Mouse (Mus musculus) forebrain, embryonic 16.5 days (tissue): ENCODE results near the gene Rnf144b. TPM values are rescaled to one million over a fixed set of nuclear protein-coding genes. Genes with fewer than 3 reads are reported as not detected.

Source experiments
- ATAC-seq: fragments of 200-750 bp; cut with Nextera tagmentation; 2 replicates; pipeline ENCODE4 v1.8.0; 2017; ENCODE audit warnings: mild to moderate bottlenecking, moderate library complexity
- H3K27ac ChIP-seq: fragments of 300-500 bp; sonication (generic); 2 replicates; pipeline ENCODE4 v1.5.1; 2014; ENCODE audit warnings: low read length, control low read depth
- H3K27me3 ChIP-seq: fragments of 300-500 bp; sonication (generic); replicated peaks from 2 replicates; pipeline ENCODE4 v1.6.1; 2014; ENCODE audit warnings: low read length; ENCODE audit not compliant: control insufficient read depth, insufficient read depth
- H3K36me3 ChIP-seq: fragments of 300-500 bp; sonication (generic); 2 replicates; pipeline ENCODE4 v1.6.1; 2014; ENCODE audit not compliant: control insufficient read depth, insufficient read depth
- H3K4me1 ChIP-seq: fragments of 300-500 bp; sonication (generic); replicated peaks from 2 replicates; pipeline ENCODE4 v1.6.1; 2014; ENCODE audit warnings: low read length; ENCODE audit not compliant: control insufficient read depth, insufficient read depth
- H3K4me2 ChIP-seq: fragments of 300-500 bp; sonication (generic); 2 replicates; pipeline ENCODE4 v1.6.1; 2014; ENCODE audit warnings: mild to moderate bottlenecking, low read length, control low read depth
- H3K4me3 ChIP-seq: fragments of 300-500 bp; sonication (generic); replicated peaks from 2 replicates; pipeline ENCODE4 v1.5.1; 2014; ENCODE audit warnings: mild to moderate bottlenecking, low read length, control low read depth
- H3K9ac ChIP-seq: fragments of 300-500 bp; sonication (generic); replicated peaks from 2 replicates; pipeline ENCODE4 v1.6.1; 2014; ENCODE audit warnings: low read depth, low read length, control low read depth
- H3K9me3 ChIP-seq: fragments of 300-500 bp; sonication (generic); 2 replicates; pipeline ENCODE4 v1.6.1; 2016; ENCODE audit warnings: low read length; ENCODE audit not compliant: control insufficient read depth
- WGBS: fragments of 180-500 bp; shearing (Covaris S2); extraction: QIAGEN DNeasy Blood & Tissue Kit; methylation state at CpG from one replicate; pipeline ENCODE4 v1.1.7; 2014; 5-methylcytosine and 5-hydroxymethylcytosine counted together
- polyA plus RNA-seq: library from polyadenylated mRNA; unstranded; fragments of >200 nt; fragmentation: Nextera tagmentation; extraction: Ambion mirVana; gene quantifications from 2 replicates; pipeline ENCODE4 v1.2.1, GENCODE M21; 2015

The Rnf144b gene
- polyA plus RNA-seq, 1 experiment from 2014 or later: 0.62 TPM

- Histone ChIP-seq H3K36me3 (no peaks in the 10 kb centered on the region), H3K4me3 (no peak overlapping the region), H3K4me2 (no peak overlapping the region), H3K27me3 (no peaks in the 10 kb centered on the region), H3K4me1 (no peaks in the 10 kb centered on the region), H3K9me3 (no peaks in the 10 kb centered on the region), H3K27ac (no peak overlapping the region), H3K9ac (no peak overlapping the region)
- WGBS: 95% methylated on average over 6 of the region's 6 CpGs
- no peak for ATAC-seq
Observed at GRCm38 (mm10) chr13:47142764-47143163, 20.3 kb downstream of the Rnf144b start.

DNA sequence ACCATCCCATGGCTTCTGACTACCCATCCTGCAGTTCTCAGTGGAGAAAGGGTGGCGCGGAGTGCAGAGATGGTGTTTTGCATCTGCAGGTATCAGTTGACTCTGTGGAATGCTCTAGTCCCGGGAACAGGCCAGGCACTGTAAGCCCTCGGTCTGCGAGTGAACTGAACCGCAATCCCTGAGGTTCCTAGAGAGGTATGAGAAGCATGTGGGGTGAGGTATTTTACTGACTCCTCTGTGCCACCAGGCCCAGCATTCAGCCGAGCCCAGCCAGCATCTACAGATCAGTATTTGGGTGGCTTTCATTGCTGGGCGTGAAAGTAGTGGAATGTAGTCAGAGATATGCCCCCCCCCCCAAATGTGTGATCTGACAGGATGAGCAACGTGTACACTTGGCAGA lies 23.5 kb downstream of the Rnf144b start:
- no peaks in the 10 kb centered on the region for H3K4me1 ChIP-seq
- H3K4me2 ChIP-seq: no peak overlapping the region
- ATAC-seq: no peak
- no peak overlapping the region for H3K9ac ChIP-seq
- no peaks in the 10 kb centered on the region for H3K9me3 ChIP-seq
- 81% methylated on average over 9 of the region's 9 CpGs for WGBS
- H3K4me3 ChIP-seq: no peak overlapping the region
- no peaks in the 10 kb centered on the region for H3K36me3 ChIP-seq
- H3K27me3 ChIP-seq: no peaks in the 10 kb centered on the region
- H3K27ac ChIP-seq: no peak overlapping the region

DNA sequence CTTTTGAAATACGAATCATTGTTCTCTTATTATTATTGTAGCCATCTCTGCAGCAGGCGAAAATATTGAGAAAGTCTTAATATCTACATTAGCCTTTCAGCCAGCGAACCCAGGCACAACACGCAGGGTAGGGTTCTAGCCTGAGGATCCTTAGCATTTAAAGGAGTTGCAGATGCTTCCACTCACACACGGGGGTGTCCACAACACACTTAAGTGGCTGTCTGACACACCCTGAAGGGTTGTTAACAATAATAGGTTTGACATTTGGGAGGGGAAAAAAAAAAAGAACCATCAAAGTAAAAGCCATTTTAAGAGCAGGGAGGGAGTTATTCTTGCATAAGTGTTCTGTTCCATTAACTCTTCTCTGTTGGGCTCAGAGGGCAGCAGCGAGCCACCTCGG lies 23.9 kb downstream of the Rnf144b start:
- H3K4me2 ChIP-seq: no peak overlapping the region
- ATAC-seq: no peak
- no peak overlapping the region for H3K27ac ChIP-seq
- H3K4me1 ChIP-seq: no peaks in the 10 kb centered on the region
- H3K9ac ChIP-seq: no peak overlapping the region
- no peaks in the 10 kb centered on the region for H3K27me3 ChIP-seq
- H3K36me3 ChIP-seq: no peaks in the 10 kb centered on the region
- no peaks in the 10 kb centered on the region for H3K9me3 ChIP-seq
- no peak overlapping the region for H3K4me3 ChIP-seq
- WGBS: 71% methylated on average over 7 of the region's 7 CpGs

DNA sequence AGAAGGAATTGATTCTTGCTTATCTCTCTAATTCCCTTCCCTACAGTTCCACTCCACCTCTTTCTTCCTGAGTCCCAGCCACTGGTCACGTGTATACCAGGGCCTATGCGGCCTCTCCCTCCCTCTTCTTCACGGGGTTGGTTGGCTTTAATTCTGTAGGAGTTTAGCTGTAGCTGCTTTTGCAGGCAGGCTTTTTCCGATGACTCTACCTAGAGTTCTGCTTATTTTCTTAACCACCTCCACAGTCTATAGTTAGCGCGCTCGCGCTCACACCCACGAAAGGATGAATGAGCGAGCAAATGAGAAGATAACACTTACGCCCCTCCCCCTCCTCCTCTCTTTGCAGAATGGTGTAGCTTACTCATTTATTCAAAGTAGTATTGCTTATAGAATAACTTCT lies 26.1 kb downstream of the Rnf144b start:
- Histone ChIP-seq H3K9me3 (no peaks in the 10 kb centered on the region), H3K4me3 (no peak overlapping the region), H3K27me3 (no peaks in the 10 kb centered on the region), H3K4me2 (no peak overlapping the region), H3K9ac (no peak overlapping the region), H3K36me3 (no peaks in the 10 kb centered on the region), H3K4me1 (no peaks in the 10 kb centered on the region; the same call in 1 of the 2 replicates), H3K27ac (no peak overlapping the region)
- ATAC-seq: no peak
- WGBS: 63% methylated on average over 11 of the region's 11 CpGs

DNA sequence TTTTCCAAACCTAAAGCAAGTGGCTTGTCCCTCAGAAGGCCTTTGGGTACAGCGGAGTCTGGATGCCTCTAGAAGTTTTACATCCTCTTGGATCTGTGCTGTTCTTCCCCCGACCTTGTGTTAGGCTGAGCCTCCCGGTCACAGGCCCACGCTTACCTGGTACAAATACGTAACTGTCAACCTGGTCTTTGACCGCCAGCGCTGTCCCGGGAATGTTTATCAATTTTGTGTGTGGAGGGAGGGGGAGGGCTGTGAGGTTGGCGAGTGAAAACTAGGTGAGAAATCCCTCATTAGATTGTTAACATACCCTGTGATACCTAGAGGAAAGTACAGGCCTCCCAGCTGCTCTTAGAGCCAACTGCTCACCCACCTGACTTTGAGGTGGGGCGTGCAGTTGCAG lies 27.5 kb downstream of the Rnf144b start:
- Histone ChIP-seq H3K27ac (no peak overlapping the region), H3K9me3 (no peaks in the 10 kb centered on the region)

DNA sequence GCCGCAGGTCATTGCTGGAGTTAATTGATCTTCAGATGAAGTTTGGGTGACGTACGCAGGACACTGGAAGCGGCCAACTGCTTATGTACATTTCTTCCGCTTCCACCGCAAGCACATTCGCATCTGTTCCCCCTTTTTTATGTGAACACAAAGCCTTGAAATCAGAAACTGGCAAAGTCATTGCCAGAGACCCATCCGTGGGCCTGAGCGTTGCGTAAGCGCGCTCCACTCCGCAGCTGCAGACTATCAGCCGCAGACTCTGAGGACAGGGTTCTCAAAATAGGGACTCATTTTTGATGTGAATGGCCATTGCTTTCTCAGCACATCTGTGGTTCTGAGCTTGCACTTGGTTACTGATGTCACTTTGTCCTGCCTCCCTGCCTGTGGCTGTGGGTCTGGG lies 28.6 kb downstream of the Rnf144b start:
- Histone ChIP-seq H3K27me3 (no peaks in the 10 kb centered on the region), H3K9me3 (no peaks in the 10 kb centered on the region), H3K36me3 (no peaks in the 10 kb centered on the region), H3K4me2 (no peak overlapping the region), H3K9ac (no peak overlapping the region), H3K4me3 (no peak overlapping the region), H3K27ac (no peak overlapping the region), H3K4me1 (no peaks in the 10 kb centered on the region; the same call in 1 of the 2 replicates)
- no peak for ATAC-seq
- 91% methylated on average over 14 of the region's 14 CpGs for WGBS

More for the DNA sequence above, 27.5 kb downstream of the Rnf144b start:
- 95% methylated on average over 10 of the region's 10 CpGs for WGBS
- no peak overlapping the region for H3K4me3 ChIP-seq
- ATAC-seq: no peak
- H3K36me3 ChIP-seq: no peaks in the 10 kb centered on the region
- H3K4me1 ChIP-seq: no peaks in the 10 kb centered on the region; the same call in 1 of the 2 replicates
- H3K27me3 ChIP-seq: no peaks in the 10 kb centered on the region
- no peak overlapping the region for H3K9ac ChIP-seq
- no peak overlapping the region for H3K4me2 ChIP-seq

GRCm38 (mm10) chr13:47152390-47152789 lies 29.9 kb downstream of the Rnf144b start:
- Histone ChIP-seq H3K27ac (no peak overlapping the region), H3K27me3 (no peaks in the 10 kb centered on the region), H3K36me3 (no peaks in the 10 kb centered on the region), H3K9me3 (no peaks in the 10 kb centered on the region), H3K4me2 (no peak overlapping the region), H3K4me3 (no peak overlapping the region), H3K9ac (no peak overlapping the region), H3K4me1 (no peaks in the 10 kb centered on the region; the same call in 1 of the 2 replicates)
- peak; percentile 70; the same call in 1 of the 2 replicates for ATAC-seq
- WGBS: 29% methylated on average over 7 of the region's 7 CpGs

- Histone ChIP-seq H3K4me3 (no peak overlapping the region), H3K9ac (no peak overlapping the region), H3K36me3 (no peaks in the 10 kb centered on the region), H3K9me3 (no peaks in the 10 kb centered on the region), H3K27me3 (no peaks in the 10 kb centered on the region), H3K4me1 (no peaks in the 10 kb centered on the region; the same call in 1 of the 2 replicates), H3K27ac (no peak overlapping the region), H3K4me2 (no peak overlapping the region)
- WGBS: 65% methylated on average over 5 of the region's 5 CpGs
- no peak for ATAC-seq
Observed at GRCm38 (mm10) chr13:47153206-47153605, 30.8 kb downstream of the Rnf144b start.

DNA sequence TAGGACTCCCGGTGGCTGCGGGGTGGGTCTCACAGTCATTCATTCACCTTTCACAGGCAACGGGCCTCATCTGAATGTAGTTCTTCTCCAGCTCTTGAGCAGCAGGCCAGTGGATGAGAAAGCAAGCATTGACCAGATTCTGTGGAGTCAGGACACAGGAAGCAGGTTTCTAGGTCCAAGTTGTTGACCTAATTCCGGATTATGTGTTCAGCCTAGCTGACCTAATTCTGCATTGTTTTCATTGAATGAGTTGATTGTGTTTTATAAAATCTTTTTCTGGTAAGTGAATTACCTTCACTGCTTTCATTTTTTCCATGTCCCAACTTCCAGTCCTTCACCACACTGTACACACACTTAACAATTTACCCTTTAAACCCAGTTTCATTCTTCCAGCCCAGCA lies 32.4 kb downstream of the Rnf144b start:
- Histone ChIP-seq H3K4me2 (no peak overlapping the region), H3K27me3 (no peaks in the 10 kb centered on the region), H3K9me3 (no peaks in the 10 kb centered on the region), H3K4me3 (no peak overlapping the region), H3K27ac (no peak overlapping the region), H3K4me1 (no peaks in the 10 kb centered on the region; the same call in 1 of the 2 replicates), H3K36me3 (no peaks in the 10 kb centered on the region), H3K9ac (no peak overlapping the region)
- ATAC-seq: no peak
- 45% methylated on average over 4 of the region's 4 CpGs for WGBS

- Histone ChIP-seq H3K36me3 (no peaks in the 10 kb centered on the region), H3K4me3 (no peak overlapping the region), H3K27ac (no peak overlapping the region), H3K9ac (no peak overlapping the region), H3K4me2 (no peak overlapping the region), H3K9me3 (no peaks in the 10 kb centered on the region), H3K27me3 (no peaks in the 10 kb centered on the region), H3K4me1 (no peaks in the 10 kb centered on the region; the same call in 1 of the 2 replicates)
- WGBS: 65% methylated on average over 5 of the region's 5 CpGs
- no peak for ATAC-seq
Observed at GRCm38 (mm10) chr13:47156841-47157240, 34.4 kb downstream of the Rnf144b start.
